Mouse (Mus musculus) liver, embryonic 14.5 days (tissue): Measurements from ENCODE around the gene Farp2.

Source experiments
- CTCF ChIP-seq: IDR thresholded peaks from 2 replicates; pipeline ENCODE4 v1.5.1; 2016; ENCODE audit warnings: antibody characterized with exemption, low read depth, control low read depth
- EP300 ChIP-seq: IDR thresholded peaks from 2 replicates; pipeline ENCODE4 v1.6.1; 2016; ENCODE audit warnings: antibody characterized with exemption, low read depth

GRCm38 (mm10) chr1:93654275-93654674, 142.4 kb downstream of the Farp2 start:
- no peak for TF ChIP-seq CTCF
- no peak for TF ChIP-seq EP300
